Mouse (Mus musculus) cerebellum, adult 11 months (tissue): ENCODE measurements around the gene Dyrk1a.
A peak's percentile ranks its signal among the peaks of the same experiment; 100 is the strongest.

ENCODE experiments used
- DNase-seq: peaks from one replicate; pipeline ENCODE4 v3.0.0; 2022

Dyrk1a gene

GRCm38 (mm10) chr16:94720476-94721153, 150.8 kb downstream of the Dyrk1a start:
- DNase-seq, result no peak

GRCm38 (mm10) chr16:94721549-94722006, 151.8 kb downstream of the Dyrk1a start:
- no peak for DNase-seq

GRCm38 (mm10) chr16:94722936-94723335, 153.1 kb downstream of the Dyrk1a start:
- no peak for DNase-seq

- DNase-seq, result peak; percentile 84
Observed at GRCm38 (mm10) chr16:94724061-94724596, 154.3 kb downstream of the Dyrk1a start.

GRCm38 (mm10) chr16:94724747-94725211, 155.0 kb downstream of the Dyrk1a start:
- DNase-seq, result peak; percentile 41

- DNase-seq, result no peak
Observed at GRCm38 (mm10) chr16:94729236-94729635, 159.4 kb downstream of the Dyrk1a start.

GRCm38 (mm10) chr16:94731027-94731426, 161.2 kb downstream of the Dyrk1a start:
- DNase-seq, result no peak

- DNase-seq, result no peak
Observed at GRCm38 (mm10) chr16:94735472-94735871, 165.7 kb downstream of the Dyrk1a start.

GRCm38 (mm10) chr16:94736462-94737358, 166.9 kb downstream of the Dyrk1a start:
- DNase-seq, result no peak

GRCm38 (mm10) chr16:94737359-94737687, 167.5 kb downstream of the Dyrk1a start:
- DNase-seq, result no peak

GRCm38 (mm10) chr16:94743853-94744501, 174.2 kb downstream of the Dyrk1a start:
- DNase-seq, result peak; percentile 33

- peak; percentile 48 for DNase-seq
Observed at GRCm38 (mm10) chr16:94745016-94745415, 175.2 kb downstream of the Dyrk1a start.
